Mouse (Mus musculus) G1E (cell line): Measurements from ENCODE around the gene Pak1.

Experiments used
- CTCF ChIP-seq: IDR thresholded peaks from 2 replicates; pipeline ENCODE4 v1.5.1; 2012; ENCODE audit warnings: low read depth, low read length, inconsistent platforms, mixed read lengths
- GATA1 ChIP-seq: IDR thresholded peaks from 2 replicates; pipeline ENCODE4 v1.6.1; 2012; ENCODE audit warnings: borderline replicate concordance, low read length, inconsistent platforms, mixed read lengths
- TAL1 ChIP-seq: conservative IDR thresholded peaks from 2 replicates; pipeline ENCODE4 v1.6.1; 2012; ENCODE audit warnings: low read depth, low read length, inconsistent platforms, mixed read lengths

DNA sequence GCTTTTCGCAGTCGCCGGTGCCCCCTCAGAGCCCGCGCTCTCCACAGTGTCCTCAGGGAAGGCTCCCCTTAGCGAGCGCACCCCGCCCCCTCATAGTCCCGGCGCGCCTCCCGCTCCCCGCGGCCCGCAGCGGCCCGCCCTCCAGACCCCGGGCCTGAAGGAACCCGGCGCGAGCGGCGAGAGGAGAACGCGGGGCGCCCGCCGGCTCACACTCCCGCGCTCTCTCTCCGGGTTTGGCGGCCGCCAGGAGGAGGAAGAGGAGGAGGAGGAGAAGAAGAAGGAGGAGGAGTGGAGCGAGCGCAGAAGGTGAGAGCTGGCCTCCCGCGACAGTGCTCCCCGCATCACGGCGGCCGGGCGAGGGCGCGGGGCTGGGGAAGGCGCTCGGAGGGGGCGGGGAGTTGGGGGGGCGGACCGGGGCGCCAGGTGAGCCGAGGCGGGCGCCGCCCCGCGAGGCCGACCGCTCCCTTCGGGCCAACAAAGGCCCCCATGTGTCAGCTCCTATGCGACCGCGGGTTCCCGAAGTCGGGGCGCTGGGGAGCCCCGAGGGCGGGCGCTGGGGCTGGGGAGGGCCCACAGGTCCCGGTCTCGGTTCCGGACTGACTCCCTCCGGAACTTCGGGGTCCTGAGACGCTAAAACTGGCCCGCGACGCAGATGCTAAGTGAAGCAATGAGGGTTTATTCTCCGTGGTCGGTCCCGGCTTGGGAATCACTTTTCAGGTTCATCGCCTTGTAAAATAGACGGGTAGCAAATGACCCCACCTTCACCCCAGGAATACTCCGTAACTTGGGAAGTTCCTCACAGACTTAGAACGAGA is 535 bp downstream of the Pak1 start:
- TF ChIP-seq CTCF (no peak), TAL1 (no peak), GATA1 (no peak)
